Mouse (Mus musculus): ENCODE measurements around the gene Btla. TPM values are rescaled to one million over a fixed set of nuclear protein-coding genes. Genes with fewer than 3 reads are reported as not detected.

Btla gene
- polyA plus RNA-seq, 1 experiment from 2014 or later = 0.30 TPM

DNA sequence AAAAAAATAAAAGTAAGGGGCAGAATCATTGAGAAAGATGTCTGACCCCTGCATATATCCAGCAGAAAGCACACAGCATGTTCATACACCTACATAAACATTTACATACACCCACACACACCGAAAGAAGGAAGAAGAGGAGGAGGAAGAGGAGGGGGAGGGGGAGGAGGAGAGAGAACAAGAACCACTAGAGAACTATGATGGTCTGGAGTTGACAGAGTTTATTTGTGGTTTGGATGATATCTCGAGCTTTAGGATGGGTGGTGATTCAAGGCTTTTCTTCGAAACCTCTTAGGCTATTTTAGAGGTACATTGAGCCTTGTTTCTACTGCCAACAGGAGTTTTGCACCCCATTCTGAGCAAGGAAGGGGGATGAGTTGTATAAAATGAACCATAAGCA, 1.3 kb upstream of the Btla start:
- 75% methylated on average over 3 of the region's 3 CpGs for WGBS
- Histone ChIP-seq H3K4me2 (ENCODE audit: low read depth, low read length) (no peak overlapping the region), H3K9me3 (replicated peaks; ENCODE audit: control insufficient read depth, low read length) (no peaks in the 10 kb centered on the region), H3K4me3 (replicated peaks; ENCODE audit: low read length) (no peak overlapping the region), H3K4me1 (ENCODE audit: control insufficient read depth, insufficient read depth, low read length) (no peaks in the 10 kb centered on the region), H3K9ac (ENCODE audit: low read length) (no peak overlapping the region), H3K27ac (ENCODE audit: low read length) (no peak overlapping the region), H3K27me3 (ENCODE audit: control insufficient read depth, insufficient read depth, low read length) (no peaks in the 10 kb centered on the region), H3K36me3 (ENCODE audit: control insufficient read depth, insufficient read depth, low read length) (no peaks in the 10 kb centered on the region)
- no peak for ATAC-seq (ENCODE audit: insufficient read depth, low FRiP score)

DNA sequence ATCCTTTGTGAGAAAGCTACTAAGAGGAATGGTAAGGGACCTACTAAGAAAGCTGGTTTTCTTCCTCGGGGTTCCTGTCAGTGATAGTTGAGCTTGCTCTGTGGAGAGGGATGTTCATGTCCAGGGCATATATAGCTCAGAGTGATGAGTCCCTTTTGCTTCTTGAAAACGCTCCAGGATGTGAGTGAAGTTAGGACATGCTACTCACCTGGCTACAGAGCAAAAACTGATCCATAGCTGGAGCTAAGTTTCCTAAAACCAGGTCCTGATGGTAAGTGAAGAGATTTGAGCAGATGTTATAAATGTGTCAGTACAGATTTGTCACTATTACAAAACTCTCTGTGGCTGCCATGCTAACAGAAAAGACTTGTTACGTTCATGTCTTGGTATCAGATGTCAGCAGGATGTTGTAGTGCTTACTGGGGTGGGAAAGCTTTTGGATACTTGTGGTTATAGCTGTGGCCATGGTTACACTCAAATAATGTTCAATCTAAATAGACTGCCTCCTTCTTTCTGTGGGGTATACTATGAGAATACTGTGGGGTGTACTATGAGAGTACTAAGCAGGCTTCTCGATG, 405 bp downstream of the Btla start:
- H3K27me3 ChIP-seq (ENCODE audit: control insufficient read depth, insufficient read depth, low read length) = no peaks in the 10 kb centered on the region
- no peak overlapping the region for H3K4me2 ChIP-seq (ENCODE audit: low read depth, low read length)
- 64% methylated on average over 4 of the region's 4 CpGs for WGBS
- no peak overlapping the region for H3K9ac ChIP-seq (ENCODE audit: low read length)
- H3K4me1 ChIP-seq (ENCODE audit: control insufficient read depth, insufficient read depth, low read length) = no peaks in the 10 kb centered on the region
- H3K27ac ChIP-seq (ENCODE audit: low read length) = no peak overlapping the region
- H3K4me3 ChIP-seq (replicated peaks; ENCODE audit: low read length) = no peak overlapping the region
- no peaks in the 10 kb centered on the region for H3K36me3 ChIP-seq (ENCODE audit: control insufficient read depth, insufficient read depth, low read length)
- H3K9me3 ChIP-seq (replicated peaks; ENCODE audit: control insufficient read depth, low read length) = no peaks in the 10 kb centered on the region
- no peak for ATAC-seq (ENCODE audit: insufficient read depth, low FRiP score)

DNA sequence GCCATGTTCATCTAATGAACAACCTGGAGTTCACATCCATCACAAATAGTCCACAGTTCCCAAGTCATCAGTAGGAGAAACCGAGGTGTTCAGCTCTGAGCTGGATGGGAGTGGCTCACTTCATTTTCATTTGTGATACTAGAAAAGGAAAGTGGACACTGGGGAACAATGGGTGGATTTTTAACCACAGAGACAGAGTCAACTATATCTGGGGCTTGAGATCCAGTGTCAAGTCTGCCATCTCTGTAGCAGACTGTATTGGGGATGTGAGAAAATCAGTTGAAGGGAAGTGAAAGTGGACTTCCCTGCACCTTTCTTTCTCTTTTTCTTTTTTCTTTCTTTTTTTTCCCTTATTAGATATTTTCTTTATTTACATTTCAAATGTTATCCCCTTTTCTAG, 2.9 kb downstream of the Btla start:
- Histone ChIP-seq H3K4me1 (ENCODE audit: control insufficient read depth, insufficient read depth, low read length) (no peaks in the 10 kb centered on the region), H3K4me3 (replicated peaks; ENCODE audit: low read length) (no peak overlapping the region), H3K36me3 (ENCODE audit: control insufficient read depth, insufficient read depth, low read length) (no peaks in the 10 kb centered on the region), H3K27ac (ENCODE audit: low read length) (no peak overlapping the region), H3K9ac (ENCODE audit: low read length) (no peak overlapping the region), H3K4me2 (ENCODE audit: low read depth, low read length) (no peak overlapping the region), H3K9me3 (replicated peaks; ENCODE audit: control insufficient read depth, low read length) (no peaks in the 10 kb centered on the region), H3K27me3 (ENCODE audit: control insufficient read depth, insufficient read depth, low read length) (no peaks in the 10 kb centered on the region)
- 68% methylated on average over 1 of the region's 1 CpGs for WGBS
- ATAC-seq (ENCODE audit: insufficient read depth, low FRiP score) = no peak

DNA sequence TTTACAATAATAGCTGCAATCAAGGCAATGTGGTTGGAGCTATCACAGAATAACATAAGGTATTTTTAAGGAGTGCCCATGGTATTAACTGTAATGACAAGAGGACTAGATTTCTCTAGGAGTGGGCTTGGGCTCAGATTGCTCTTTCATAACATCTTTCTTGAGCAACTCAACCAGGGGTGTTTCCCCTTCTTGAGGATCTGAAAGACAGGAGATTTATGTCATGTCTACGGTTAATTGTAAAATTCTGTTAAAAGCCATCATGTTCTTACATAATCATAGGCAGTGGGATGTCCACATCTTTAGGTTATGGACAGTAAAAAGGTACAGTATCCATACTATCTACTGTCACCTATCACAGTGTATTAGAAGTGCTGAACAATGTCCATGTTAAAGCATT, 7.2 kb downstream of the Btla start:
- H3K4me3 ChIP-seq (replicated peaks; ENCODE audit: low read length) = no peak overlapping the region
- WGBS = 83% methylated on average over 1 of the region's 1 CpGs
- H3K9me3 ChIP-seq (replicated peaks; ENCODE audit: control insufficient read depth, low read length) = no peaks in the 10 kb centered on the region
- no peaks in the 10 kb centered on the region for H3K27me3 ChIP-seq (ENCODE audit: control insufficient read depth, insufficient read depth, low read length)
- no peak overlapping the region for H3K9ac ChIP-seq (ENCODE audit: low read length)
- H3K4me2 ChIP-seq (ENCODE audit: low read depth, low read length) = no peak overlapping the region
- no peak overlapping the region for H3K27ac ChIP-seq (ENCODE audit: low read length)
- H3K4me1 ChIP-seq (ENCODE audit: control insufficient read depth, insufficient read depth, low read length) = no peaks in the 10 kb centered on the region
- ATAC-seq (ENCODE audit: insufficient read depth, low FRiP score) = no peak
- H3K36me3 ChIP-seq (ENCODE audit: control insufficient read depth, insufficient read depth, low read length) = no peaks in the 10 kb centered on the region

DNA sequence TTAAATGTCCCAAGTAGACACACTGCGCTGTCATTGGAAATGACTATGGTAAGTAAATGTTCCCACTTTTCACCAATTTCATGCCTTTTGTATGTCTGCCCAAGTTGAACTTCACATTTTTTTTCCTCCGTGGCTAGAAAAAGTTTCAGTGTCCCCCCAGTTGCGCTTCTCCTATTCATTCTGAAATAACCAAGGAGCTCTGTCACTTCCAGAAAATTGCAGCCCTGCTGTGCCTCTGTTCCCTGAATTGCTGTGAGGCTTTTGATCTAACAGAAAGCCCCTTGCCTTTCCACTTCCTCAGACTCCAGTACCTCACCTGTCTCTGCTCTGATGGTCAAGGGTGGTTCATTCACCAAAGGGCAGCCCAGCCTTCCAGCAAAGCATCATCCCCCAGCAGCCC, 8.9 kb downstream of the Btla start:
- WGBS = 84% methylated on average over 3 of the region's 3 CpGs

DNA sequence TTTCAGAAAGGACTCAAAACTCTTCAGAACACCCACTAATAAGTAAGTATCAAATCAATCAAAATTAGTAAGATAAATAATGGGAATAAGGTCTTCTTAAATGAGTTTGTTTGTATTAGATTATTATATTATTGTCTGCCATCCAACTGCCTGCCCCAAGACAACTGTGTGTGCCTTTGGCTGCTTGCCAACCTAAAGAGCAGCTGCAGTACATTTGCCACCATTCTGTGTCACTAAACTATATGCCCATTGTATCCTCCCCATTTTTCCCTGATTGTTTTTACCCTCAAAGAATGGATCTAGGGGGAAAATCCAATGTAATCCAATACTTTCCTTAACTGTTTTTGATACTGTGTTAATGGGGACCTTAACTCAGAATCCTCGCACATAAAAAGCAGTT, 18.6 kb downstream of the Btla start:
- WGBS = 83% methylated on average over 1 of the region's 1 CpGs
- no peaks in the 10 kb centered on the region for H3K4me1 ChIP-seq (ENCODE audit: control insufficient read depth, insufficient read depth, low read length)
- no peaks in the 10 kb centered on the region for H3K9me3 ChIP-seq (replicated peaks; ENCODE audit: control insufficient read depth, low read length)
- no peaks in the 10 kb centered on the region for H3K36me3 ChIP-seq (ENCODE audit: control insufficient read depth, insufficient read depth, low read length)
- H3K9ac ChIP-seq (ENCODE audit: low read length) = no peak overlapping the region
- H3K27me3 ChIP-seq (ENCODE audit: control insufficient read depth, insufficient read depth, low read length) = no peaks in the 10 kb centered on the region
- H3K4me2 ChIP-seq (ENCODE audit: low read depth, low read length) = no peak overlapping the region
- H3K27ac ChIP-seq (ENCODE audit: low read length) = no peak overlapping the region
- H3K4me3 ChIP-seq (replicated peaks; ENCODE audit: low read length) = no peak overlapping the region
- ATAC-seq (ENCODE audit: insufficient read depth, low FRiP score) = no peak

More for the DNA sequence above, 8.9 kb downstream of the Btla start:
- Histone ChIP-seq H3K4me3 (replicated peaks; ENCODE audit: low read length) (no peak overlapping the region), H3K36me3 (ENCODE audit: control insufficient read depth, insufficient read depth, low read length) (no peaks in the 10 kb centered on the region), H3K9ac (ENCODE audit: low read length) (no peak overlapping the region), H3K4me1 (ENCODE audit: control insufficient read depth, insufficient read depth, low read length) (no peaks in the 10 kb centered on the region), H3K27ac (ENCODE audit: low read length) (no peak overlapping the region), H3K9me3 (replicated peaks; ENCODE audit: control insufficient read depth, low read length) (no peaks in the 10 kb centered on the region), H3K4me2 (ENCODE audit: low read depth, low read length) (no peak overlapping the region), H3K27me3 (ENCODE audit: control insufficient read depth, insufficient read depth, low read length) (no peaks in the 10 kb centered on the region)
- no peak for ATAC-seq (ENCODE audit: insufficient read depth, low FRiP score)

DNA sequence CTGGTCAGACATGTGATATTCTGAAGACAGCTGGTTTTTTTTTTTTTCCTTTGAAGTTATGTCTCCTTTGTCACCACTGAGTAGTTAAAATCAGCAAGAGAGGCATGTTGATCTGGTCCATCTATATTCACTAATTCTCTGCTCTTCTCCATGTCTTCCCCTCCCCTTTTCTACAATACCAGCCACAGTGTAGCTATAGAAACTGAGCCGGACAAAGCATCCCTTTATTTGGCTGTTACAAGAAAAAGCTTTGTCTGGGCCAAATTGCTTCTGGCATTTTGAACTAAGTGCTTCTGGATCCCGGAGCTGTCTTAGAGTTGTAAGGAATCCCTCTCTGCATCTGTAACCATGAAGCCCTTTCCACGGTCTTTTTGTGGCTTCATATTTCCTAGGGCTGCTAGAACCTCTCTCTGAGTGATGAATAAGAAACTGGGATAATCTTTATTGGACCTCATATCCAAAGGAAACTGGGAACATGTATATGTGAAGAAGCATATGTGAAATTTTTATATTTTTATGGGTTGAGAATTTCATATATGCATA, 20.9 kb downstream of the Btla start:
- Histone ChIP-seq H3K27me3 (ENCODE audit: control insufficient read depth, insufficient read depth, low read length) (no peaks in the 10 kb centered on the region), H3K27ac (ENCODE audit: low read length) (no peak overlapping the region), H3K4me3 (replicated peaks; ENCODE audit: low read length) (no peak overlapping the region), H3K9ac (ENCODE audit: low read length) (no peak overlapping the region), H3K4me1 (ENCODE audit: control insufficient read depth, insufficient read depth, low read length) (no peaks in the 10 kb centered on the region), H3K36me3 (ENCODE audit: control insufficient read depth, insufficient read depth, low read length) (no peaks in the 10 kb centered on the region), H3K9me3 (replicated peaks; ENCODE audit: control insufficient read depth, low read length) (no peaks in the 10 kb centered on the region), H3K4me2 (ENCODE audit: low read depth, low read length) (no peak overlapping the region)
- WGBS = 60% methylated on average over 3 of the region's 3 CpGs
- no peak for ATAC-seq (ENCODE audit: insufficient read depth, low FRiP score)

DNA sequence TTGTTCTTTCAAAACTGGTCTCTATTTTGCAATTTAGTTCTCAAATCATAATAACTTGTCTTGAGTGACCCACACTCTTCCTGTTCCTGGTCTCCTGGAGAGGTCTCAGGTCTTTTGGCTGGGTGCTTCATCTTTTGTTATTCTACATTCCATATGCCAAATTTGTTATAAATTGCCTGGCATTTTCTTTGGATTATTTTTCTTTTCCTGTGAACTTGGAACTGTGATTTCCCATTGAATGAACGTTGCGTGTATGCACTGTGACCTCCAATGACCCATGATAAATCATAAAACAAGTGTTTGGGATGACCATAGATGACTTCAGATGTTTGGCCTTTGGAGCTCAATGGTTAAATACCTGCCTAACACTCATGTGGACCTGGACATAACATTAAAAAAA, 25.6 kb downstream of the Btla start:
- 55% methylated on average over 2 of the region's 2 CpGs for WGBS
- Histone ChIP-seq H3K27ac (ENCODE audit: low read length) (no peak overlapping the region), H3K9ac (ENCODE audit: low read length) (no peak overlapping the region), H3K4me2 (ENCODE audit: low read depth, low read length) (no peak overlapping the region), H3K27me3 (ENCODE audit: control insufficient read depth, insufficient read depth, low read length) (no peaks in the 10 kb centered on the region), H3K9me3 (replicated peaks; ENCODE audit: control insufficient read depth, low read length) (no peaks in the 10 kb centered on the region), H3K4me3 (replicated peaks; ENCODE audit: low read length) (no peak overlapping the region), H3K4me1 (ENCODE audit: control insufficient read depth, insufficient read depth, low read length) (no peaks in the 10 kb centered on the region), H3K36me3 (ENCODE audit: control insufficient read depth, insufficient read depth, low read length) (no peaks in the 10 kb centered on the region)
- no peak for ATAC-seq (ENCODE audit: insufficient read depth, low FRiP score)

DNA sequence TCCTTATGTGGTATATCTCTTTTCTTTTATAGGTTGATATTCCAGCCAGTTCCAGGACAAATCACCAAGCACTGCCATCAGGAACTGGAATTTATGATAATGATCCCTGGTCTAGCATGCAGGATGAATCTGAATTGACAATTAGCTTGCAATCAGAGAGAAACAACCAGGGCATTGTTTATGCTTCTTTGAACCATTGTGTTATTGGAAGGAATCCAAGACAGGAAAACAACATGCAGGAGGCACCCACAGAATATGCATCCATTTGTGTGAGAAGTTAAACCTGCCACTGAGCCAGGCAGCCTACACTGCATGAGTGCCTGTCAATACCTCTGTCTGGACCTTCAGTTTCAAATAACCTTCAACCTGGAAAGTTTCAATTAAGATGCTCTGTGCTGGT, 26.2 kb downstream of the Btla start:
- H3K27me3 ChIP-seq (ENCODE audit: control insufficient read depth, insufficient read depth, low read length) = no peaks in the 10 kb centered on the region
- no peaks in the 10 kb centered on the region for H3K9me3 ChIP-seq (replicated peaks; ENCODE audit: control insufficient read depth, low read length)
- ATAC-seq (ENCODE audit: insufficient read depth, low FRiP score) = no peak
- no peak overlapping the region for H3K4me2 ChIP-seq (ENCODE audit: low read depth, low read length)
- no peak overlapping the region for H3K27ac ChIP-seq (ENCODE audit: low read length)
- H3K9ac ChIP-seq (ENCODE audit: low read length) = no peak overlapping the region
- no peak overlapping the region for H3K4me3 ChIP-seq (replicated peaks; ENCODE audit: low read length)
- H3K4me1 ChIP-seq (ENCODE audit: control insufficient read depth, insufficient read depth, low read length) = no peaks in the 10 kb centered on the region
- H3K36me3 ChIP-seq (ENCODE audit: control insufficient read depth, insufficient read depth, low read length) = no peaks in the 10 kb centered on the region
